Mouse (Mus musculus): Measurements from ENCODE around the gene Olfr912. TPM values are rescaled to one million over a fixed set of nuclear protein-coding genes. Genes with fewer than 3 reads are reported as not detected.

The Olfr912 gene
- not detected in 2 replicates for polyA plus RNA-seq (2014; fragmentation: Nextera tagmentation; extraction: Ambion mirVana)

DNA sequence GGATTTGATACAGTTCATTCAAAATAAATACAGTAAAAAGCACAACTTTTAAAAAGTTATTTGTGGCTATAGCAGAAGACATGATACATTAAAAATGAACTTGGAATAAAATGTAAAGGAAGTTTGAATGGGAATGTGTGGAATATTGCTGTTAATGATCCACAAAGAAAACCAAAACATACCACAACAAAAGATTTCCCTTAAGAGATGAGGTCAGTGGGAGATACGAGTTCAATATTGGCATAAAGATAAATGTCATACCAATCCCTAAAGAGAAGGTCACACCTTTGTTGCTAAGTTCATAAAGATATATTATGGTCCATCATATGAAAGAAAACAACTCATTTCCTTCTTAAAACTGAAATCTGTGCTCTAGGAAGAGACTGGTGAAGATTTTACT, at the start of gene Olfr912:
Gene Olfr912 (plus strand): TSS at position 301 of the 400 bp plus-strand sequence.
- H3K4me3 ChIP-seq (ENCODE audit: low read depth, low read length) = no peak within 1 kb of the TSS
- H3K4me2 ChIP-seq (ENCODE audit: low read depth, low read length) = no peak within 1 kb of the TSS
- H3K36me3 ChIP-seq (replicated peaks; ENCODE audit: control insufficient read depth, insufficient read depth, low read depth, low read length) = no peaks in the 10 kb centered on the region
- no peaks in the 10 kb centered on the region for H3K27me3 ChIP-seq (ENCODE audit: control insufficient read depth, insufficient read depth, low read length)
- H3K27ac ChIP-seq (replicated peaks; ENCODE audit: low read depth, low read length) = no peak within 1 kb of the TSS
- ATAC-seq (replicated peaks; ENCODE audit: insufficient number of reproducible peaks, low FRiP score, low TSS enrichment, low read depth) = no peak
- no peak within 1 kb of the TSS for H3K9ac ChIP-seq (replicated peaks; ENCODE audit: low read length)
- WGBS = 59% methylated on average over 1 of the region's 1 CpGs
- no peak for DNase-seq (ENCODE audit: low spot score)
- H3K4me1 ChIP-seq (ENCODE audit: control insufficient read depth, insufficient read depth, low read length) = no peaks in the 10 kb centered on the region
- no peaks in the 10 kb centered on the region for H3K9me3 ChIP-seq (replicated peaks; ENCODE audit: control insufficient read depth, low read length)

DNA sequence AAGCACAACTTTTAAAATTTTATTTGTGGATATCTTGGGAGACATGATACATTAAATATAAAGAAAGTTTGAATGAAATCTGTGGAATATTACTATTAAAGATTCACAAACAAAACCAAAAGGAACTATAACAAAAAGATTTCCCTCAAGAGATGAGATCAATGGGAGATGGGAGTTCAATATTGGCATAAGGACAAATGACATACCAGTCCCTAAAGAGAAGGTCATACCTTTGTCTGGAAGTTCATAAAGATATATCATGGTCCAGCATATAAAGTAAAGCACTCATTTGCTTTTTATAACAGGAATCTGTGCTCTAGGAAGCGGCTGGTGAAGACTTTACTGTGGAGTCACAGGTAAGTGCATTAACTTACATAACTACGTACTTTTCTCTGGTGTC, 42.4 kb upstream of the Olfr912 start, which contains the start of gene Olfr910:
Gene Olfr910 (plus strand): TSS at position 301 of the 400 bp plus-strand sequence.
- ATAC-seq (replicated peaks; ENCODE audit: insufficient number of reproducible peaks, low FRiP score, low TSS enrichment, low read depth) = no peak
- H3K4me1 ChIP-seq (ENCODE audit: control insufficient read depth, insufficient read depth, low read length) = no peaks in the 10 kb centered on the region
- H3K27ac ChIP-seq (replicated peaks; ENCODE audit: low read depth, low read length) = no peak within 1 kb of the TSS
- H3K4me3 ChIP-seq (ENCODE audit: low read depth, low read length) = no peak within 1 kb of the TSS
- H3K9ac ChIP-seq (replicated peaks; ENCODE audit: low read length) = no peak within 1 kb of the TSS
- no peak for DNase-seq (ENCODE audit: low spot score)
- H3K27me3 ChIP-seq (ENCODE audit: control insufficient read depth, insufficient read depth, low read length) = no peaks in the 10 kb centered on the region
- no peaks in the 10 kb centered on the region for H3K9me3 ChIP-seq (replicated peaks; ENCODE audit: control insufficient read depth, low read length)
- no peaks in the 10 kb centered on the region for H3K36me3 ChIP-seq (replicated peaks; ENCODE audit: control insufficient read depth, insufficient read depth, low read depth, low read length)
- no peak within 1 kb of the TSS for H3K4me2 ChIP-seq (ENCODE audit: low read depth, low read length)
- 85% methylated on average over 2 of the region's 2 CpGs for WGBS

DNA sequence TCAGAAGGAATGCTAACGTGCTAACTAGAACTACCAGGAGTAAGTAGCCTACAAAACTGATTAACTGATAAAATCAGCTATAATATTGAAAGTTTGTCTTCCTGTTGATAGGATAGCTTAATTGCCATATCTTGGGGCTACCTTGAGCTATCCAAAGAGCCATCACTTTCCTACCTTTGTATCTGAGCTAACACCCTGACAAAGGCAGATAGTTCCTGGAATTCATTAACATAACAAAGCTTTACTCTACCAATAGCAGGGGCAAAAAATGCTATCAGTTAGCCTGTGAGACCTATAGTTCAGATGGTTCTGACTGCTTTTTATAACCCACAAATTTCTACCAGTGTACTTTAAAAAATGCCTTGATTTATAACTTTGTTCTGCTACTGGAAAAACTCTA, 11.1 kb downstream of the Olfr912 start:
- Histone ChIP-seq H3K9ac (replicated peaks; ENCODE audit: low read length) (no peak overlapping the region), H3K4me1 (ENCODE audit: control insufficient read depth, insufficient read depth, low read length) (no peaks in the 10 kb centered on the region), H3K27me3 (ENCODE audit: control insufficient read depth, insufficient read depth, low read length) (no peaks in the 10 kb centered on the region), H3K9me3 (replicated peaks; ENCODE audit: control insufficient read depth, low read length) (no peaks in the 10 kb centered on the region), H3K27ac (replicated peaks; ENCODE audit: low read depth, low read length) (no peak overlapping the region), H3K4me3 (ENCODE audit: low read depth, low read length) (no peak overlapping the region), H3K36me3 (replicated peaks; ENCODE audit: control insufficient read depth, insufficient read depth, low read depth, low read length) (no peaks in the 10 kb centered on the region), H3K4me2 (ENCODE audit: low read depth, low read length) (no peak overlapping the region)
- DNase-seq (ENCODE audit: low spot score) (no peak), ATAC-seq (replicated peaks; ENCODE audit: insufficient number of reproducible peaks, low FRiP score, low TSS enrichment, low read depth) (no peak)
- 63% methylated on average over 1 of the region's 1 CpGs for WGBS

DNA sequence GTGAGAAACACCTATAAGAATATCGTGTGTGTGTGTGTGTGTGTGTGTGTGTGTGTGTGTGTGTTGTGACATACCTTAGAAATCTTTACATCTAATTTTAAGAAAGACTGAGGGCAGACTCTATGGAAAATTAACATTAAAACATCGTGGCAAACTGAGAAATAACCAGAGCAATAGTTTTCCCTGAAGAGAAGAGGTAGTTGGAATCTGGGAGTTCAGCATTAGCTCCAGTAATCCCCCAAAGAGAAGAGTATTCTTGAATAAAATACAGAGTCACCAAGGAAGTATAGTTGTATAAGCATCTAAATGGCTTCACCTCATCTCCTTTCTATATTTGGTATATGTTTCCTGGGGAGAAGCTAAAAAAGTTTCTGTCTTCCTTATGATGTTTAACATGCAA, 12.5 kb downstream of the Olfr912 start, which contains the start of gene Olfr913:
Gene Olfr913 (plus strand): TSS at position 301 of the 400 bp plus-strand sequence.
- Histone ChIP-seq H3K4me2 (ENCODE audit: low read depth, low read length) (no peak within 1 kb of the TSS), H3K9ac (replicated peaks; ENCODE audit: low read length) (no peak within 1 kb of the TSS), H3K27ac (replicated peaks; ENCODE audit: low read depth, low read length) (no peak within 1 kb of the TSS), H3K9me3 (replicated peaks; ENCODE audit: control insufficient read depth, low read length) (no peaks in the 10 kb centered on the region), H3K4me1 (ENCODE audit: control insufficient read depth, insufficient read depth, low read length) (no peaks in the 10 kb centered on the region), H3K36me3 (replicated peaks; ENCODE audit: control insufficient read depth, insufficient read depth, low read depth, low read length) (no peaks in the 10 kb centered on the region), H3K4me3 (ENCODE audit: low read depth, low read length) (no peak within 1 kb of the TSS), H3K27me3 (ENCODE audit: control insufficient read depth, insufficient read depth, low read length) (no peaks in the 10 kb centered on the region)
- DNase-seq (ENCODE audit: low spot score) (no peak), ATAC-seq (replicated peaks; ENCODE audit: insufficient number of reproducible peaks, low FRiP score, low TSS enrichment, low read depth) (no peak)
- 58% methylated on average over 2 of the region's 2 CpGs for WGBS

DNA sequence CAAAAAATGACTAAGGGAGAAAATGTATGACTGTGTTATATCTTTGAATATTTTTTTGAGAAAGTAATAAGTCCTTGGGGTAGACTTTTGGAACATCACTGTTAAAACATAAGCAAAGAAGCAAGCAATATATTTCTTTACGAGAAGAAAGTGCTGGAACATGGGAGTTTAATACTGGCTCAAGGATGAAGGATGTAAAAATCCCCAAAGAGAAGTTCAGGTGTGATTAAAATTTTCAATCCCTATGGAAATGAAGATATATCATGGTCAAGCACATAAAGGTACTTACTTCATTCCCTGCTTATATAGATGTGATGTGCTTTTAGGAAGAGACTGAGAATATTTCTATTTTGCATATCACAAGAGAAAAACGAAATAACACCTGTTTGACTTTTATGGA, 24.8 kb downstream of the Olfr912 start, which contains the start of gene Olfr914:
Gene Olfr914 (plus strand): TSS at position 301 of the 400 bp plus-strand sequence.
- ATAC-seq (replicated peaks; ENCODE audit: insufficient number of reproducible peaks, low FRiP score, low TSS enrichment, low read depth) (no peak), DNase-seq (ENCODE audit: low spot score) (no peak)
- Histone ChIP-seq H3K4me3 (ENCODE audit: low read depth, low read length) (no peak within 1 kb of the TSS), H3K36me3 (replicated peaks; ENCODE audit: control insufficient read depth, insufficient read depth, low read depth, low read length) (no peaks in the 10 kb centered on the region), H3K9ac (replicated peaks; ENCODE audit: low read length) (no peak within 1 kb of the TSS), H3K4me2 (ENCODE audit: low read depth, low read length) (no peak within 1 kb of the TSS), H3K9me3 (replicated peaks; ENCODE audit: control insufficient read depth, low read length) (no peaks in the 10 kb centered on the region), H3K27ac (replicated peaks; ENCODE audit: low read depth, low read length) (no peak within 1 kb of the TSS), H3K4me1 (ENCODE audit: control insufficient read depth, insufficient read depth, low read length) (no peaks in the 10 kb centered on the region), H3K27me3 (ENCODE audit: control insufficient read depth, insufficient read depth, low read length) (no peaks in the 10 kb centered on the region)
- WGBS = 63% methylated on average over 2 of the region's 2 CpGs

DNA sequence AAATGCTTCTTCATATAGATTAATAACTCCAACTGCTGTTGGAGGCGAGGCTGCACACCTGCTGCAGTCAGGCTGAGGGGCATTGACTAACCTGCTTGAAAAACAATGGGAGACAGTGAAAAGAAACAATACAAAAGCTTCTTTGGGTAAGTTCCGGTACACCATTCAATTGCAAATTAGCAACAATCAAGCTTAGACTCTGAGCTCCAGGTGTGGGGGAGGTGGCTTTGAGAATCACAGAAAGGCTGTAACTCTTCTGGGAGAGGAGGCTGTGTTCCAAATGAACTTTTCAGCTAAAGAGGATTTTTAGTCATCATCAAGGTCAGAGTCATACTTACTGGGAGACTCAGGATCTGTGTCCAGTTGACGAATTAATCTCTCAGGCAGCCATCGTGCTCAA, 52.4 kb downstream of the Olfr912 start:
- Histone ChIP-seq H3K4me1 (ENCODE audit: control insufficient read depth, insufficient read depth, low read length) (no peaks in the 10 kb centered on the region), H3K9me3 (replicated peaks; ENCODE audit: control insufficient read depth, low read length) (no peaks in the 10 kb centered on the region), H3K4me3 (ENCODE audit: low read depth, low read length) (no peak overlapping the region), H3K27me3 (ENCODE audit: control insufficient read depth, insufficient read depth, low read length) (no peaks in the 10 kb centered on the region), H3K9ac (replicated peaks; ENCODE audit: low read length) (no peak overlapping the region), H3K27ac (replicated peaks; ENCODE audit: low read depth, low read length) (no peak overlapping the region), H3K4me2 (ENCODE audit: low read depth, low read length) (no peak overlapping the region), H3K36me3 (replicated peaks; ENCODE audit: control insufficient read depth, insufficient read depth, low read depth, low read length) (no peaks in the 10 kb centered on the region)
- 84% methylated on average over 4 of the region's 4 CpGs for WGBS
- DNase-seq (ENCODE audit: low spot score) = no peak
- no peak for ATAC-seq (replicated peaks; ENCODE audit: insufficient number of reproducible peaks, low FRiP score, low TSS enrichment, low read depth)

Other genes starting within 250 kb of the Olfr912 start
- gene Olfr898, start 231.8 kb upstream of the Olfr912 start, polyA plus RNA-seq (2014; fragmentation: Nextera tagmentation; extraction: Ambion mirVana) = not detected in 2 replicates
- not detected in 2 replicates for gene Olfr250, start 213.3 kb upstream of the Olfr912 start, polyA plus RNA-seq (2014; fragmentation: Nextera tagmentation; extraction: Ambion mirVana)
- gene Olfr251, start 203.1 kb upstream of the Olfr912 start, polyA plus RNA-seq (2014; fragmentation: Nextera tagmentation; extraction: Ambion mirVana) = not detected in 2 replicates
- not detected in 2 replicates for gene Olfr147, start 178.5 kb upstream of the Olfr912 start, polyA plus RNA-seq (2014; fragmentation: Nextera tagmentation; extraction: Ambion mirVana)
- not detected in 2 replicates for gene Olfr901, start 150.7 kb upstream of the Olfr912 start, polyA plus RNA-seq (2014; fragmentation: Nextera tagmentation; extraction: Ambion mirVana)
- gene Olfr902, start 132.5 kb upstream of the Olfr912 start, polyA plus RNA-seq (2014; fragmentation: Nextera tagmentation; extraction: Ambion mirVana) = not detected in 2 replicates
- gene Olfr904, start 117.0 kb upstream of the Olfr912 start, polyA plus RNA-seq (2014; fragmentation: Nextera tagmentation; extraction: Ambion mirVana) = not detected in 2 replicates
- not detected in 2 replicates for gene Olfr905, start 109.1 kb upstream of the Olfr912 start, polyA plus RNA-seq (2014; fragmentation: Nextera tagmentation; extraction: Ambion mirVana)
- gene Olfr906, start 93.1 kb upstream of the Olfr912 start, polyA plus RNA-seq (2014; fragmentation: Nextera tagmentation; extraction: Ambion mirVana) = not detected in 2 replicates
- gene Olfr907, start 84.4 kb upstream of the Olfr912 start, polyA plus RNA-seq (2014; fragmentation: Nextera tagmentation; extraction: Ambion mirVana) = not detected in 2 replicates
- not detected in 2 replicates for gene Olfr911-ps1, start 58.6 kb upstream of the Olfr912 start, polyA plus RNA-seq (2014; fragmentation: Nextera tagmentation; extraction: Ambion mirVana)
- gene Olfr910, start 42.3 kb upstream of the Olfr912 start, polyA plus RNA-seq (2014; fragmentation: Nextera tagmentation; extraction: Ambion mirVana) = not detected in 2 replicates
- not detected in 2 replicates for gene Olfr913, start 12.6 kb downstream of the Olfr912 start, polyA plus RNA-seq (2014; fragmentation: Nextera tagmentation; extraction: Ambion mirVana)
- gene Olfr914, start 24.9 kb downstream of the Olfr912 start, polyA plus RNA-seq (2014; fragmentation: Nextera tagmentation; extraction: Ambion mirVana) = not detected in 2 replicates
- not detected in 2 replicates for gene Olfr916, start 79.7 kb downstream of the Olfr912 start, polyA plus RNA-seq (2014; fragmentation: Nextera tagmentation; extraction: Ambion mirVana)
- gene Olfr917, start 85.7 kb downstream of the Olfr912 start, polyA plus RNA-seq (2014; fragmentation: Nextera tagmentation; extraction: Ambion mirVana) = not detected in 2 replicates
- gene Olfr918, start 94.4 kb downstream of the Olfr912 start, polyA plus RNA-seq (2014; fragmentation: Nextera tagmentation; extraction: Ambion mirVana) = not detected in 2 replicates
- gene Olfr919, start 123.5 kb downstream of the Olfr912 start, polyA plus RNA-seq (2014; fragmentation: Nextera tagmentation; extraction: Ambion mirVana) = not detected in 2 replicates
- gene Vwa5a, start 138.1 kb downstream of the Olfr912 start, polyA plus RNA-seq (2014; fragmentation: Nextera tagmentation; extraction: Ambion mirVana) = 11.5 and 13.6 TPM in 2 replicates
- gene Olfr920, start 172.1 kb downstream of the Olfr912 start, polyA plus RNA-seq (2014; fragmentation: Nextera tagmentation; extraction: Ambion mirVana) = not detected in 2 replicates
- gene Olfr921, start 192.9 kb downstream of the Olfr912 start, polyA plus RNA-seq (2014; fragmentation: Nextera tagmentation; extraction: Ambion mirVana) = not detected in 2 replicates
- gene Olfr922, start 234.4 kb downstream of the Olfr912 start, polyA plus RNA-seq (2014; fragmentation: Nextera tagmentation; extraction: Ambion mirVana) = not detected in 2 replicates
- not detected in 2 replicates for gene Olfr923, start 246.4 kb downstream of the Olfr912 start, polyA plus RNA-seq (2014; fragmentation: Nextera tagmentation; extraction: Ambion mirVana)

Data from embryonic facial prominence, embryonic 11.5 days (tissue).